Comparison of ENCODE assay signal across 11 mouse cellular contexts in the genomic region with DNA sequence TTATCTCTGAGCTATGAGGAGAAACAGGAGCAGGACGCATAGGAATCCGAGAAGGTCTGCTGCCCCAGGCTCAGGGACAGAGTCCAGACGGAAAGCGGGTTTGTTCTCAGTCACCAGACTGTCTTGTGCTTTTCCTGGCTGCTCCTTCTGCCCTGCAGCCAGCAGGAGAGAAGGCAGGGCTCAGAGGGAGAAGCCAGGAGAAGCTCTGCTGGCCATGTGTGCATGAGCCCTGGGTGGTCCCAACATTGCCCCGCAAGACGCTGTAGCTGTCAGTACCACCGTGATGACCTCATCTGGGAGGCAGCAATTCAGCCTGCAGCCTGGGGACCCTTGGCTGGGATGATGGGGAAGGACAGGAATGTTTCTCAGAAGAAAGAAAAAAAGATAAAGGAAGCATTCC. TPM values are rescaled to one million over a fixed set of nuclear protein-coding genes. Genes with fewer than 3 reads are reported as not detected.
DNase-seq lines count a peak whose midpoint lies in the region; ATAC-seq and TF ChIP-seq lines count a peak whose summit lies in the region.
"Had no signal": no experiment of that assay in that cellular context is flagged by ENCODE, and none has a peak within 500 bp of the region (broad histone marks: within the 10 kb centered on the region; RNA-seq: fewer than 3 reads in every experiment).

No protein-coding gene starts in this region.

- intact Hi-C loops in heart, postnatal 25 days (cut with DNase I) = no loop called here

- H3K27me3 ChIP-seq in heart, embryonic 12.5 days (replicated peaks) = no peaks in the 10 kb centered on the region
- no peaks in the 10 kb centered on the region for H3K27me3 ChIP-seq in neural tube, embryonic 15.5 days (replicated peaks)
- H3K27me3 ChIP-seq in heart, postnatal 0 days (ENCODE audit: control insufficient read depth, insufficient read depth, low read length) = no peaks in the 10 kb centered on the region

- WGBS in heart, embryonic 12.5 days = 14% methylated on average over 7 of the region's 7 CpGs
- WGBS in neural tube, embryonic 15.5 days = 57% methylated on average over 7 of the region's 7 CpGs
- WGBS in heart, postnatal 0 days = 17% methylated on average over 7 of the region's 7 CpGs

- no peaks in the 10 kb centered on the region for H3K36me3 ChIP-seq in heart, embryonic 12.5 days
- no peaks in the 10 kb centered on the region for H3K36me3 ChIP-seq in neural tube, embryonic 15.5 days
- no peaks in the 10 kb centered on the region for H3K36me3 ChIP-seq in heart, postnatal 0 days (replicated peaks; ENCODE audit: control insufficient read depth, insufficient read depth, low read length)

- peak overlapping the region; percentile 43 for H3K27ac ChIP-seq in heart, embryonic 12.5 days (ENCODE audit: poor library complexity, severe bottlenecking)
- no peak overlapping the region for H3K27ac ChIP-seq in neural tube, embryonic 15.5 days (replicated peaks)
- H3K27ac ChIP-seq in heart, postnatal 0 days (ENCODE audit: low read depth) = peak overlapping the region; percentile 41; the same call in 1 of the 2 replicates

- peaks cover 52% of the 10 kb centered on the region for H3K4me1 ChIP-seq in heart, embryonic 12.5 days (replicated peaks)
- 0 out of 2 replicates have a peak, but pooled peaks cover 3% of the 10 kb centered on the region for H3K4me1 ChIP-seq in neural tube, embryonic 15.5 days
- peaks cover 18% of the 10 kb centered on the region for H3K4me1 ChIP-seq in heart, postnatal 0 days (ENCODE audit: control insufficient read depth, insufficient read depth)

- no peak for TF ChIP-seq CTCF in heart, postnatal 0 days (IDR thresholded peaks at IDR 0.05; ENCODE audit: low read depth)

- H3K4me2 ChIP-seq in heart, embryonic 12.5 days = peak overlapping the region; percentile 15; the same call in 1 of the 2 replicates
- H3K4me2 ChIP-seq in neural tube, embryonic 15.5 days = no peak overlapping the region
- no peak overlapping the region for H3K4me2 ChIP-seq in heart, postnatal 0 days (ENCODE audit: low read depth, low read length)
- H3K4me2 ChIP-seq: liver, embryonic 11.5 days had no signal

- ATAC-seq in heart, embryonic 12.5 days (ENCODE audit: insufficient number of reproducible peaks, low FRiP score) = no peak
- no peak for ATAC-seq in neural tube, embryonic 15.5 days (ENCODE audit: low FRiP score)
- ATAC-seq in heart, postnatal 0 days (ENCODE audit: insufficient read depth, low read depth) = 0 out of 2 replicates have a peak, but pooled peaks have one; percentile 5

- H3K9me3 ChIP-seq in heart, embryonic 12.5 days (replicated peaks) = no peaks in the 10 kb centered on the region
- no peaks in the 10 kb centered on the region for H3K9me3 ChIP-seq in neural tube, embryonic 15.5 days (replicated peaks)
- H3K9me3 ChIP-seq in heart, postnatal 0 days (replicated peaks; ENCODE audit: control insufficient read depth, low read length) = no peaks in the 10 kb centered on the region

- TF ChIP-seq EP300 in heart, postnatal 0 days (IDR thresholded peaks at IDR 0.05; ENCODE audit: low read depth) = no peak

- H3K4me3 ChIP-seq in heart, embryonic 12.5 days = no peak overlapping the region
- H3K4me3 ChIP-seq in neural tube, embryonic 15.5 days (replicated peaks) = no peak overlapping the region
- H3K4me3 ChIP-seq in heart, postnatal 0 days (ENCODE audit: low read depth, low read length) = no peak overlapping the region

- no peak for DNase-seq in heart, postnatal 25 days (ENCODE audit: low spot score)
- DNase-seq in neural tube, embryonic 10.5 days (ENCODE audit: extremely low spot score, low spot score) = peak; percentile 32
- no peak for DNase-seq in heart, postnatal 0 days (ENCODE audit: low spot score)
- peak; percentile 58 for DNase-seq in yolk sac, embryonic 10.5 days (ENCODE audit: low spot score)
- no peak for DNase-seq in ovary, postnatal 14 days (ENCODE audit: low spot score)
- no peak for DNase-seq in frontal cortex, postnatal 14 days (ENCODE audit: low spot score in 2 of 2)
- DNase-seq: cerebellum, adult 9-10 months; thymus, postnatal 25 days had no signal

- peak overlapping the region; percentile 2; the same call in 1 of the 2 replicates for H3K9ac ChIP-seq in heart, embryonic 12.5 days
- no peak overlapping the region for H3K9ac ChIP-seq in neural tube, embryonic 15.5 days (replicated peaks)
- no peak overlapping the region for H3K9ac ChIP-seq in heart, postnatal 0 days (replicated peaks; ENCODE audit: low read depth, low read length)

RNA-seq across cellular contexts. Expression of a gene that starts 54.0 kb away (rescaled TPM):
- polyA plus RNA-seq in heart, embryonic 12.5 days (2016; fragmentation: Nextera tagmentation; extraction: Ambion mirVana) = 222 and 233 TPM in 2 replicates
- total RNA-seq in heart, postnatal 25 days (2021) = 10 to 100 TPM; 13.4 to 17.8 TPM
- polyA plus RNA-seq in neural tube, embryonic 15.5 days (2015; fragmentation: Nextera tagmentation; extraction: Ambion mirVana) = 415 and 444 TPM in 2 replicates
- total RNA-seq in heart, postnatal 0 days (2014; rRNA removed; ENCODE audit: low replicate concordance) = 60.4 and 73.2 TPM in 2 replicates
- 63.9 and 64.5 TPM in 2 replicates for polyA plus RNA-seq in heart, postnatal 0 days (2015; fragmentation: Nextera tagmentation; extraction: Ambion mirVana)

RNA-seq across cellular contexts. Expression of a gene that starts 54.3 kb away (rescaled TPM):
- 3.3 and 3.5 TPM in 2 replicates for polyA plus RNA-seq in heart, embryonic 12.5 days (2016; fragmentation: Nextera tagmentation; extraction: Ambion mirVana)
- total RNA-seq in heart, postnatal 25 days (2021) = 1 to 10 TPM; 7.3 TPM
- 4.5 and 5.8 TPM in 2 replicates for polyA plus RNA-seq in neural tube, embryonic 15.5 days (2015; fragmentation: Nextera tagmentation; extraction: Ambion mirVana)
- 7.7 and 15.2 TPM in 2 replicates for total RNA-seq in heart, postnatal 0 days (2014; rRNA removed; ENCODE audit: low replicate concordance)
- 1.3 and 1.5 TPM in 2 replicates for polyA plus RNA-seq in heart, postnatal 0 days (2015; fragmentation: Nextera tagmentation; extraction: Ambion mirVana)

Comparison
In these comparisons a context has a peak if more than half of its experiments do, and no peak if none do; other contexts are left out.
1. DNase-seq: peak in neural tube, embryonic 10.5 days (single experiment) and yolk sac, embryonic 10.5 days (single experiment); none in heart, postnatal 25 days (single experiment), heart, postnatal 0 days (single experiment), ovary, postnatal 14 days (single experiment) and frontal cortex, postnatal 14 days (0 of 2).